Mouse (Mus musculus) urinary bladder, postnatal 14 days (tissue): ENCODE data around the gene Kifc1.
"Not testable (repeated sequence)": the region's sequence is repeated elsewhere in the genome, so short reads cannot be mapped to it uniquely, and the experiment has no call there.

Source experiments
- DNase-seq: peaks from one replicate; pipeline ENCODE4 v3.0.0; 2021; ENCODE audit warnings: low spot score

Gene Kifc1

GRCm38 (mm10) chr17:33918293-33919203, 28.1 kb upstream of the Kifc1 start:
- peak; percentile 53 for DNase-seq

- DNase-seq: no peak
These were observed 27.3 kb upstream of the Kifc1 start for GRCm38 (mm10) chr17:33917656-33918292.

DNA sequence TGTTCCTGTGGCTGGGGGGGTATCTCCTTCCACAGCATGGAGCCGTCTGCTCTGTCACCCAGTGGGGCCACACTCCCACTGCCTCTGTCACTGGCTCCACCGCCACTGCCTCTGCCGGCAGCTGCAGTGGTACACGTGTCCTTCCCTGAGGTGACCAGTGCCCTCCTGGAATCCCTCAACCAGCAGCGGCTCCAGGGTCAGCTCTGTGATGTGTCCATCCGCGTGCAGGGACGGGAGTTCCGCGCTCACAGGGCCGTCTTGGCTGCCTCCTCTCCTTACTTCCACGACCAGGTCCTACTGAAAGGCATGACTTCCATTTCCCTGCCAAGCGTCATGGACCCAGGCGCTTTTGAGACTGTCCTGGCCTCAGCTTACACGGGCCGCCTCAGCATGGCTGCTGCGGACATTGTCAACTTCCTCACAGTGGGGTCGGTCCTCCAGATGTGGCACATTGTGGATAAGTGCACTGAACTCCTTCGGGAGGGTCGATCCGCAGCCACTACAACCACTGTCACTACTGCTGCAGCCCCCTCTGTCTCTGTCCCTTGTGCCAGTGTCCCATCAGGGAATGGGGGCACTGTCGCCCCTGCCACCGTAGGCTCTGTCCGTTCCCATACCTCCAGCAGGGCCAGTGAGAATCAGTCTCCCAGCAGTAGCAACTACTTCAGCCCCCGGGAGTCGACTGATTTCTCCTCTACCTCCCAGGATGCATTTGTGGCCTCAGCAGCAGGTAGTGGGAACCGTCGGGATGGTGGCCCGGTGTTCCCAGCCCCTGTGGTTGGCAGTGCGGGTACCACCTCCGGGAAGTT, 26.6 kb upstream of the Kifc1 start:
- no peak for DNase-seq

DNA sequence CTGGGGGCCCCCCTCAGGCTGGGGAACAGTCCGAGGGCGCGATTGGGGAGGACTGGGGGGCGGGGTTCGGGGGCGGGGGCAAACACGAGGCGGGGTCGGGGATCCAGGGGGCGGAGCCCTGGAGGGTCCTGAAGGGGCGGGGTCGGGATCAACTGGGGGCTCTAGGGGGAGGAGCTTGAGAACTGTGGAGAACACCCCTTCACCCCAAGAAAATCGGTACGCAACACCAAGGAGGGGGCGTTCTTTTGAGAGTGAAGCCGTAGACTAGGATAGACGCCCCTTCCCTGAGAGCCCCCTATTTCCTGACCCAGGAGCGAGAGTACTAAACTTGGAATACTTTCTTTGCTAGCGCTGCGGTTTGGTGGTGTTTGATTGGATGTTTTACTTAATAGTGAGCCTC, 25.8 kb upstream of the Kifc1 start:
- DNase-seq: no peak

GRCm38 (mm10) chr17:33915671-33916250, 25.3 kb upstream of the Kifc1 start, which contains the start of the genes Tapbp and Zbtb22:
TSS of gene Tapbp (plus strand) at chr17:33915899.
TSS of gene Zbtb22 (plus strand) at chr17:33915904.
- peak; percentile 95 for DNase-seq

DNA sequence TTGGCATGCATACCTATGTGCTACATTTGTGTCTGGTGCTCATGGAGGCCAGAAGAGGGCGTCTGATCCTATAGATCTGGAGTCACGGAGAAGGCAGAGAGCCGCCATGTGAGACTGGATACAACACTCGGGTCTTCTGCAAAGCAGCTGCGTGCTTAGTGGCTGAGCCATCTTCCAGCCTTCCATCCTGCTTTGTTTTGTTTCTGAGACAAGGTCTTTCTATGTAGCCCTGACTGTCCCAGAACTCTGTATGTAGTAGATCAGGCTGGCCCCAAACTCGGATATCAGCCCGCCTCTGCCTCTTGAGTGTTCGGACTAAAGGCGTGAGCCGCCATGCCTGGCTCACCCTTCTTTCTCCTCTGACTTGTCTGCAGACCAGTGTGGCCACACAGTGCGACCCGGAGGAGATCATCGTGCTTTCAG, 24.5 kb upstream of the Kifc1 start:
- no peak for DNase-seq

- DNase-seq: no peak
These were observed 23.4 kb upstream of the Kifc1 start for GRCm38 (mm10) chr17:33913905-33914304.

- no peak for DNase-seq
These were observed 22.8 kb upstream of the Kifc1 start for GRCm38 (mm10) chr17:33913264-33913663.

- no peak for DNase-seq
These were observed 21.5 kb upstream of the Kifc1 start for GRCm38 (mm10) chr17:33911813-33912414.

DNA sequence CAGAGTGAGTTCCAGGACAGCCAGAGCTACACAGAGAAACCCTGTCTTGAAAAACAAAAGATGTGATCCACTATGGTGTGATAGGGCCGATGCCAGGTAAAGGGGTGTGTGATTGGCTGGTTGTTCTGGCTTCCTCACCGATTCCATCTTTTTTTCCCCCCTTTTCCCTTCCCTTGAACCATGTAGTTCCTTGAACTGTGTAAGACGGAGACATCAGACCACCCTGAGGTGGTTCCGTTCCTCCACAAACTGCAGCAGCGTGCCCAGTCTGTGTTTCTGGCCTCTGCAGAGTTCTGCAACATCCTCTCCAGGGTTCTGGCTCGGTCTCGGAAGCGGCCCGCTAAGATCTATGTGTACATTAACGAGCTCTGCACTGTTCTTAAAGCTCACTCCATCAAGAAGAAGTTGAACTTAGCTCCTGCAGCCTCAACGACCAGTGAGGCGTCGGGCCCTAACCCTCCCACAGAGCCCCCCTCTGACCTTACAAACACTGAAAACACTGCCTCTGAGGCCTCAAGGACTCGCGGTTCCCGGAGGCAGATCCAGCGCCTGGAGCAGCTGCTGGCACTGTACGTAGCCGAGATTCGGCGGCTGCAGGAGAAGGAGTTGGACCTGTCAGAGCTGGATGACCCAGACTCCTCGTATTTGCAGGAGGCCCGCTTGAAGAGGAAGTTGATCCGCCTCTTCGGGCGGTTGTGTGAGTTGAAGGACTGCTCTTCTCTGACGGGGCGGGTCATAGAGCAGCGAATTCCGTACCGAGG, 20.8 kb upstream of the Kifc1 start:
- DNase-seq: no peak

- DNase-seq: no peak
These were observed 20.0 kb upstream of the Kifc1 start for GRCm38 (mm10) chr17:33910346-33911051.

DNA sequence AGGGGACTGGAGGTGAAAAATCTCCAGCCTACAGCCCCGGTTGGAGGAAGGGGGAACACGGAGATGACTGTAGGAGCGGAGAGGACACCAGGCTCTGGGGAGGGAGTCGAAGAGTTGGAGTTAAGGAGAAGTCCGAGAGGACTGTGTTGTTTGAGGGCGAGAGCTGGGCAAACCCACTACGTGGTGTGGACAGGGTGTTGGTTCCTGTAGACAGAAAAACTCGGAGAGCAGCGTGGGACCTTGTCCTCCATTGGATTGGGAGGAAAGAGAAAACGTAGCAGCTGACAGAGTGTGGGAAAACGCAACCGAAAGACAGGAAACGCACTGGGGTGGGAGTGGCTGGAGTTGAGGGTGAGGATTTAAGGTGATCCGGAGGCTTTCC, 19.4 kb upstream of the Kifc1 start:
- peak; percentile 59 for DNase-seq

DNA sequence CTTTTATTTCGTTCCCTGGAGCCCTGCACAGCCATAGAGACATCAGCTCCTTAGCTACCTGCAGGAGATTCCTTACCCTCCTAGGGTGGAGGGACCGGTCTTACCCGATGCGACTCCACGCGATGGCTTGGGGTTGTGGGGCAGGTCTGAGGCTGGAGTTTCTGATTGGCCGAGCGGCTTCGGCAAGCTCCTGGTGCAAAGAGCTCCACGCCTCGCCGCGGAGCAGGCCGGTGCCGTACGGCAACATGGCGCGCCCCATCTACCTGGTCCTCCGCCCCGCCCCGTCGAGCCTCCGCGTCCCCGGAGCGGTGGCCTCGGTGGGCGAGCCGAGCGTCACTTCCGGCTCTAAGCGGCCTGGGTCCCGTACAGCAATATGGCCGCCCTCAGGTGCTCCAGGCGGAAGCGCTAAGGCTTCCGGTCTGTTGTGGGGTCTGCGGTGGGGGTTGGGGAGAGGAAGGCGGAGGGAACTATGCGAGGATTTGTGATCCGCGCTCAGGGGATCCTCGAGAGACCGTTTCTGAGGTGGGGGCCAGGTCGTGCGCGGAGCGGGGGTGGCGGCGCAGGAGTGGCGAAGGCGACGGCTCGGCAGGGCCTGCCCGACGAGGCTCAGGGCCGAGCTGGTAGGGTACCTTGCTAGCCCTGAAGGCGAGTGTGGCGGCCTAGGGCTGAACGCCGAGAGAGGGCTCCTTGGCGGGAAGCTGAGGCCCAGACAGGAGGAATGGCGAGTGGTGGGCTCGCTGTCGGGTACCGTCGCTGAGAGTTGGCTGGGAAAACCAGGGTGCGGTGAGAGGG, 18.8 kb upstream of the Kifc1 start, which contains the start of gene Daxx:
Daxx (plus strand) TSS at position 338 of the 792 bp plus-strand sequence.
- DNase-seq: peak; percentile 99

GRCm38 (mm10) chr17:33908331-33909076, 18.0 kb upstream of the Kifc1 start:
- peak; percentile 47 for DNase-seq

- DNase-seq: not testable (repeated sequence)
These were observed 14.4 kb upstream of the Kifc1 start, which contains the start of gene Platr17 for GRCm38 (mm10) chr17:33904835-33905234. TSS of gene Platr17 (plus strand) at chr17:33905135.

- not testable (repeated sequence) for DNase-seq
These were observed 13.6 kb upstream of the Kifc1 start for GRCm38 (mm10) chr17:33903911-33904651.

DNA sequence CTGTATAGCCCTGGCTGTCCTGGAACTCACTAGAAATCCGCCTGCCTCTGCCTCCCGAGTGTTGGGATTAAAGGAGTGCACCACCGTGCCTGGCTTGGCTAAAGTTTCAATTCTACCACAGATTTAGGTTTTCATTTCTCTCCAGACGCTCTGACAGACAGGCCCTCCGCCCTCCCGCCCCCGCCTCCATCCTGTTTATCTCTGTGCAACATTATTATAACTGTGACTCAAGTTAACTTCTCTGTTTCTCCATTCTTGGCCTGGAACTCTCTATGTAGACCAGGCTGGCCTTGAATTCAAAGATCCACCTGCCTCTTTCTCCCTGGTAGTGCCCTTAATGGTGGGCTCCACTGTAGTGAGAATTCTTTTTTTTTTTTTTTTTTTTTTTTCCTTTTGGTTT, 12.0 kb upstream of the Kifc1 start:
- DNase-seq: no peak

GRCm38 (mm10) chr17:33902079-33902478, 11.6 kb upstream of the Kifc1 start:
- no peak for DNase-seq
